Mouse (Mus musculus): Measurements from ENCODE around the gene Tmem203. TPM values are rescaled to one million over a fixed set of nuclear protein-coding genes. Genes with fewer than 3 reads are reported as not detected.
A peak's percentile ranks its signal among the peaks of the same experiment; 100 is the strongest.

The Tmem203 gene
- polyA plus RNA-seq (2014; fragmentation: Nextera tagmentation; extraction: Ambion mirVana), result 14.7 and 16.0 TPM in 2 replicates

GRCm38 (mm10) chr2:25255284-25255779, at the start of gene Tmem203:
Tmem203 (plus strand) TSS chr2:25255439.
- peak within 1 kb of the TSS; percentile 85 for H3K4me3 ChIP-seq (ENCODE audit: low read depth, low read length)
- peaks cover 13% of the 10 kb centered on the region for H3K4me1 ChIP-seq (ENCODE audit: control insufficient read depth, insufficient read depth, low read length)
- peak; percentile 100 for DNase-seq (ENCODE audit: low spot score, missing footprints)
- peak; percentile 92 for ATAC-seq (ENCODE audit: low FRiP score)
- peak within 1 kb of the TSS; percentile 80 for H3K4me2 ChIP-seq
- under 1% methylated on average over 39 of the region's 39 CpGs for WGBS
- H3K27me3 ChIP-seq (ENCODE audit: control insufficient read depth, insufficient read depth, low read length), result no peaks in the 10 kb centered on the region
- no peaks in the 10 kb centered on the region; the same call in 1 of the 2 replicates for H3K36me3 ChIP-seq (ENCODE audit: control insufficient read depth, insufficient read depth, low read length)
- peak within 1 kb of the TSS; percentile 32; the same call in 1 of the 2 replicates for H3K27ac ChIP-seq (ENCODE audit: low read depth, low read length)
- H3K9me3 ChIP-seq (ENCODE audit: control insufficient read depth, low read length), result no peaks in the 10 kb centered on the region
- H3K9ac ChIP-seq (ENCODE audit: low read length), result peak within 1 kb of the TSS; percentile 91

DNA sequence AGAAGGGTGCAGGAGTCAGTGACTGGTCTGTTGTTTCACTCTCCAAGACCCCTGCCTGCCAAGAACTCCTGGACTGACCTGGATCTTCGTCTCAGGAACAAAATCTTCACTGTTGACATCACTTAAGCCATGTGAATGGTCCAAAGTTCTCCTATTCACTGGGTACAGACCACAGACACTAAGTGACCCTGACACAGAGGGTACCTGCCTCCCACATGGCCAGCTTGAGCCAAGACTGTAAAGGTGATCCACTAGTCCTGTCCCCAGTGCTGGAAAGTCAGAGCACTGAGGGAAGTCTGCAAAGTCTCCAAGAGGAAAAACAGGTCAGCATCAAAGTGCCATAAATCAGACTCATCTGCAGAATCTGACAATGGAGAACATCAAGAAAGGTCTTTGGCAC, 47.6 kb upstream of the Tmem203 start:
- Histone ChIP-seq H3K4me3 (ENCODE audit: low read depth, low read length) (no peak overlapping the region), H3K27me3 (ENCODE audit: control insufficient read depth, insufficient read depth, low read length) (no peaks in the 10 kb centered on the region), H3K4me1 (ENCODE audit: control insufficient read depth, insufficient read depth, low read length) (peaks cover 15% of the 10 kb centered on the region), H3K4me2 (no peak overlapping the region), H3K36me3 (ENCODE audit: control insufficient read depth, insufficient read depth, low read length) (peaks cover 9% of the 10 kb centered on the region; the same call in 1 of the 2 replicates), H3K27ac (ENCODE audit: low read depth, low read length) (no peak overlapping the region), H3K9ac (ENCODE audit: low read length) (no peak overlapping the region), H3K9me3 (ENCODE audit: control insufficient read depth, low read length) (no peaks in the 10 kb centered on the region)
- WGBS, result 83% methylated on average over 1 of the region's 1 CpGs
- DNase-seq (ENCODE audit: low spot score, missing footprints) (peak; percentile 10), ATAC-seq (ENCODE audit: low FRiP score) (no peak)

DNA sequence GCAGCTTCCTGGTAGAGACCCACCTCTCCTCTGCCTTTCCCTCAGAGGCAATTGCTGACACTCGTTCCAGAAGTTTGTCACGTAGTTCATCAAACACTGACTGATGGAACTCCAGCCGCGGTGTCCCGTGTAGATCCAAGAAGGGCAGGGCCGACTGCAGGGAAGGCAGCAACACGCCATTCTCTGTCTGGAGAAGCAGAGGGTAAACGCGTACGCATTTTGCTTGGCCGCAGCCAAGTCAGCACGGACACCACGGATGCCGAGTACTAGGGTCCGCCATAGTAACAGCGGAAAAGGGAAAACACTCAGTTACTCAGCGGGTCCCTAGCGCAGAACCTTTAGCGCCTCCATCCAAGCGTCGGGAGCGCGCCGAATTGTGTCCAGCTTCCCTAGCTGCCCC, 44.6 kb upstream of the Tmem203 start:
- no peak; the same call in 1 of the 2 replicates for ATAC-seq (ENCODE audit: low FRiP score)
- under 1% methylated on average over 24 of the region's 24 CpGs for WGBS

GRCm38 (mm10) chr2:25211121-25211670, 44.0 kb upstream of the Tmem203 start, which contains the start of gene Nelfb:
Nelfb (minus strand) TSS chr2:25211489.
- Histone ChIP-seq H3K27me3 (ENCODE audit: control insufficient read depth, insufficient read depth, low read length) (no peaks in the 10 kb centered on the region), H3K9ac (ENCODE audit: low read length) (peak within 1 kb of the TSS; percentile 90), H3K9me3 (ENCODE audit: control insufficient read depth, low read length) (no peaks in the 10 kb centered on the region), H3K4me2 (peak within 1 kb of the TSS; percentile 79), H3K4me3 (ENCODE audit: low read depth, low read length) (peak within 1 kb of the TSS; percentile 84), H3K27ac (ENCODE audit: low read depth, low read length) (peak within 1 kb of the TSS; percentile 62), H3K4me1 (ENCODE audit: control insufficient read depth, insufficient read depth, low read length) (peaks cover 15% of the 10 kb centered on the region), H3K36me3 (ENCODE audit: control insufficient read depth, insufficient read depth, low read length) (no peaks in the 10 kb centered on the region)
- ATAC-seq (ENCODE audit: low FRiP score), result peak; percentile 96
- under 1% methylated on average over 44 of the region's 44 CpGs for WGBS
- DNase-seq (ENCODE audit: low spot score, missing footprints), result peak; percentile 99

More for the DNA sequence above, 44.6 kb upstream of the Tmem203 start:
- Histone ChIP-seq H3K4me3 (ENCODE audit: low read depth, low read length) (peak overlapping the region; percentile 84), H3K27me3 (ENCODE audit: control insufficient read depth, insufficient read depth, low read length) (no peaks in the 10 kb centered on the region), H3K4me1 (ENCODE audit: control insufficient read depth, insufficient read depth, low read length) (peaks cover 15% of the 10 kb centered on the region), H3K4me2 (peak overlapping the region; percentile 79), H3K36me3 (ENCODE audit: control insufficient read depth, insufficient read depth, low read length) (no peaks in the 10 kb centered on the region), H3K27ac (ENCODE audit: low read depth, low read length) (peak overlapping the region; percentile 62; the same call in 1 of the 2 replicates), H3K9ac (ENCODE audit: low read length) (peak overlapping the region; percentile 90), H3K9me3 (ENCODE audit: control insufficient read depth, low read length) (no peaks in the 10 kb centered on the region)
- no peak for DNase-seq (ENCODE audit: low spot score, missing footprints)

GRCm38 (mm10) chr2:25213266-25213865, 41.9 kb upstream of the Tmem203 start:
- no peak overlapping the region for H3K4me2 ChIP-seq

DNA sequence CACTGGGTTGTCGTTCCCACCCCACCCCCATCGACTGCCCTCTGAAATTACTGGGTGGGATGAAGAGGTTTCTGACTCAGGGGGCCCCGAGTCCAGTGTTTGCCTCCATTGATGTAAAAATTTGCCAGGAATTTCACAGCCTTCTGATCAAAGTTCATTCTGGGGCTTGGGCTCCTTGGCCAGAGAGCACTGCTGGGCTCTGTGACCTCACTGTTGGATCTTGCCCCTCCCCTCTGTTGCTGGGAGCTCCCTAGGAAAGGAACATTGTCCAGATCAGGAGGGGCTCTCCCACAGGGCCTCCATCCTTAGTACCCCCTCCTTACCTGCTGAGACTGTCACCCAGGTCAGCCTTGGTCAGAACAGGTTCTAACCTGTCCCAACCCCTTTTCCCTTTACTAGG, 40.8 kb upstream of the Tmem203 start, which contains the start of gene Stpg3:
Gene Stpg3 (minus strand): TSS at position 194 of the 400 bp plus-strand sequence.
- no peaks in the 10 kb centered on the region for H3K9me3 ChIP-seq (ENCODE audit: control insufficient read depth, low read length)
- H3K36me3 ChIP-seq (ENCODE audit: control insufficient read depth, insufficient read depth, low read length), result no peaks in the 10 kb centered on the region
- DNase-seq (ENCODE audit: low spot score, missing footprints), result peak; percentile 45
- H3K4me1 ChIP-seq (ENCODE audit: control insufficient read depth, insufficient read depth, low read length), result peaks cover 18% of the 10 kb centered on the region
- no peak for ATAC-seq (ENCODE audit: low FRiP score)
- WGBS, result 67% methylated on average over 3 of the region's 3 CpGs
- H3K27ac ChIP-seq (ENCODE audit: low read depth, low read length), result no peak within 1 kb of the TSS
- no peak within 1 kb of the TSS for H3K9ac ChIP-seq (ENCODE audit: low read length)
- no peak within 1 kb of the TSS for H3K4me2 ChIP-seq
- H3K27me3 ChIP-seq (ENCODE audit: control insufficient read depth, insufficient read depth, low read length), result no peaks in the 10 kb centered on the region
- H3K4me3 ChIP-seq (ENCODE audit: low read depth, low read length), result no peak within 1 kb of the TSS

More at GRCm38 (mm10) chr2:25213266-25213865, 41.9 kb upstream of the Tmem203 start:
- Histone ChIP-seq H3K27me3 (ENCODE audit: control insufficient read depth, insufficient read depth, low read length) (no peaks in the 10 kb centered on the region), H3K27ac (ENCODE audit: low read depth, low read length) (no peak overlapping the region), H3K4me1 (ENCODE audit: control insufficient read depth, insufficient read depth, low read length) (peaks cover 15% of the 10 kb centered on the region), H3K9me3 (ENCODE audit: control insufficient read depth, low read length) (no peaks in the 10 kb centered on the region), H3K36me3 (ENCODE audit: control insufficient read depth, insufficient read depth, low read length) (no peaks in the 10 kb centered on the region), H3K4me3 (ENCODE audit: low read depth, low read length) (no peak overlapping the region), H3K9ac (ENCODE audit: low read length) (no peak overlapping the region)
- DNase-seq (ENCODE audit: low spot score, missing footprints) (peak; percentile 69), ATAC-seq (ENCODE audit: low FRiP score) (no peak)
- WGBS, result 62% methylated on average over 23 of the region's 23 CpGs

- Histone ChIP-seq H3K36me3 (ENCODE audit: control insufficient read depth, insufficient read depth, low read length) (no peaks in the 10 kb centered on the region), H3K27me3 (ENCODE audit: control insufficient read depth, insufficient read depth, low read length) (no peaks in the 10 kb centered on the region), H3K4me2 (no peak overlapping the region), H3K4me1 (ENCODE audit: control insufficient read depth, insufficient read depth, low read length) (0 out of 2 replicates have a peak, but pooled peaks cover 3% of the 10 kb centered on the region), H3K27ac (ENCODE audit: low read depth, low read length) (no peak overlapping the region), H3K4me3 (ENCODE audit: low read depth, low read length) (no peak overlapping the region), H3K9ac (ENCODE audit: low read length) (no peak overlapping the region), H3K9me3 (ENCODE audit: control insufficient read depth, low read length) (no peaks in the 10 kb centered on the region)
- ATAC-seq (ENCODE audit: low FRiP score) (no peak), DNase-seq (ENCODE audit: low spot score, missing footprints) (peak; percentile 67)
- WGBS, result 63% methylated on average over 2 of the region's 2 CpGs
Observed at GRCm38 (mm10) chr2:25217666-25218065, 37.6 kb upstream of the Tmem203 start.

- Histone ChIP-seq H3K4me3 (ENCODE audit: low read depth, low read length) (no peak within 1 kb of the TSS), H3K27ac (ENCODE audit: low read depth, low read length) (no peak within 1 kb of the TSS), H3K36me3 (ENCODE audit: control insufficient read depth, insufficient read depth, low read length) (no peaks in the 10 kb centered on the region), H3K4me2 (no peak within 1 kb of the TSS), H3K4me1 (ENCODE audit: control insufficient read depth, insufficient read depth, low read length) (peaks cover 6% of the 10 kb centered on the region), H3K9me3 (ENCODE audit: control insufficient read depth, low read length) (no peaks in the 10 kb centered on the region), H3K27me3 (ENCODE audit: control insufficient read depth, insufficient read depth, low read length) (no peaks in the 10 kb centered on the region), H3K9ac (ENCODE audit: low read length) (no peak within 1 kb of the TSS)
- DNase-seq (ENCODE audit: low spot score, missing footprints) (peak; percentile 79), ATAC-seq (ENCODE audit: low FRiP score) (no peak)
Observed at GRCm38 (mm10) chr2:25218445-25218844, 36.8 kb upstream of the Tmem203 start, which contains the start of gene Fam166a. Fam166a (plus strand) TSS chr2:25218745.

DNA sequence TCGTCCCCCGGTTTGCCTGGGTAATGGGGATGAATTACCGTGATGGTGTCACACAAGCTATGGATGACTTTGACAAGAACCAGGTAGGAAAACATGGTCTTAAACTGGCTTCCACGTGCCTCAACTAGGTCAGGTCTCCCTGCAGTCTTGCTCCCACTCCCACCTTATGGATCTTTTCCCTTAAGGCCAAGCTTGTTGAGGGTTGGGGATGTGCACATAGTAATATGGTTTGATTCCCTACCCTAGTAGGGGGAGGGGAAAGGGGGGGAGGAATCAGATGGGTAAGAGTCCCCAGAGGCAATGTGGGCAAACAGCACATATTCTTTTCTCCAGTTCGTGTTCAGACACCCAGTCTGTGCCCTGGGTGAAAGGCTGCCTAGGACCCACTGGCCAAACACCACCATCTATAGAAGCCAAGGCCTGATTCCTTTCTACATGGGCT, 33.9 kb upstream of the Tmem203 start:
- 73% methylated on average over 5 of the region's 5 CpGs for WGBS
- DNase-seq (ENCODE audit: low spot score, missing footprints) (peak; percentile 81), ATAC-seq (ENCODE audit: low FRiP score) (no peak)

More for the DNA sequence above, 33.9 kb upstream of the Tmem203 start:
- H3K4me1 ChIP-seq (ENCODE audit: control insufficient read depth, insufficient read depth, low read length), result peaks cover 16% of the 10 kb centered on the region
- no peak overlapping the region for H3K4me2 ChIP-seq
- no peak overlapping the region for H3K27ac ChIP-seq (ENCODE audit: low read depth, low read length)
- no peaks in the 10 kb centered on the region for H3K27me3 ChIP-seq (ENCODE audit: control insufficient read depth, insufficient read depth, low read length)
- no peak overlapping the region for H3K9ac ChIP-seq (ENCODE audit: low read length)
- H3K36me3 ChIP-seq (ENCODE audit: control insufficient read depth, insufficient read depth, low read length), result no peaks in the 10 kb centered on the region
- no peaks in the 10 kb centered on the region for H3K9me3 ChIP-seq (ENCODE audit: control insufficient read depth, low read length)
- H3K4me3 ChIP-seq (ENCODE audit: low read depth, low read length), result no peak overlapping the region

Data from midbrain, embryonic 11.5 days (tissue).